Mouse (Mus musculus) common myeloid progenitor, adult 5-6 weeks (primary cell): ENCODE measurements around the gene Dgcr6. TPM values are rescaled to one million over a fixed set of nuclear protein-coding genes. Genes with fewer than 3 reads are reported as not detected.

Experiments
- ATAC-seq: replicated peaks from 2 replicates; pipeline ENCODE4 v1.8.0; 2016; ENCODE audit warnings: low read depth, mild to moderate bottlenecking, moderate TSS enrichment, inconsistent platforms; ENCODE audit not compliant: poor library complexity, severe bottlenecking
- total RNA-seq: library from RNA; stranded (forward); fragments of 200-1000, 187-1606 nt; gene quantifications from 2 replicates; pipeline ENCODE4 v1.2.3, GENCODE M21; 2017

Gene Dgcr6
- total RNA-seq, 1 experiment from 2014 or later, result 17.8 TPM

GRCm38 (mm10) chr16:18108221-18108966, 55.7 kb downstream of the Dgcr6 start:
- peak; percentile 81 for ATAC-seq

GRCm38 (mm10) chr16:18111042-18111441, 58.4 kb downstream of the Dgcr6 start:
- ATAC-seq, result no peak

- peak; percentile 45 for ATAC-seq
Observed at GRCm38 (mm10) chr16:18116467-18116866, 63.8 kb downstream of the Dgcr6 start.

GRCm38 (mm10) chr16:18118285-18118684, 65.6 kb downstream of the Dgcr6 start:
- no peak for ATAC-seq

GRCm38 (mm10) chr16:18119031-18119730, 66.5 kb downstream of the Dgcr6 start:
- peak; percentile 83 for ATAC-seq

Other genes with a start within 250 kb of the Dgcr6 start
- gene B830017H08Rik, start 219.7 kb upstream of the Dgcr6 start, total RNA-seq, result not detected in 2 replicates
- gene Car15, start 214.5 kb upstream of the Dgcr6 start, total RNA-seq, result 5.4 TPM in 1 of 2 replicates, not detected in the other
- gene Gm20518, start 161.2 kb upstream of the Dgcr6 start, total RNA-seq, result 1.1 TPM in 1 of 2 replicates, not detected in the other
- not detected in 2 replicates for gene Tssk1, start 158.6 kb upstream of the Dgcr6 start, total RNA-seq
- 29.4 and 43.8 TPM in 2 replicates for gene Dgcr2, start 154.3 kb upstream of the Dgcr6 start, total RNA-seq
- gene Tssk2, start 154.2 kb upstream of the Dgcr6 start, total RNA-seq, result not detected in 2 replicates
- gene Ess2, start 141.5 kb upstream of the Dgcr6 start, total RNA-seq, result 14.4 and 37.0 TPM in 2 replicates
- gene Gsc2, start 137.8 kb upstream of the Dgcr6 start, total RNA-seq, result not detected in 2 replicates
- 58.6 and 63.7 TPM in 2 replicates for gene Slc25a1, start 124.6 kb upstream of the Dgcr6 start, total RNA-seq
- not detected in 2 replicates for gene Vpreb2, start 72.4 kb upstream of the Dgcr6 start, total RNA-seq
- gene Prodh, start 37.3 kb downstream of the Dgcr6 start, total RNA-seq, result 48.6 and 59.7 TPM in 2 replicates
- 1.3 and 2.6 TPM in 2 replicates for gene Rtn4r, start 74.8 kb downstream of the Dgcr6 start, total RNA-seq
- gene Ccdc188, start 165.0 kb downstream of the Dgcr6 start, total RNA-seq, result not detected in 2 replicates
- gene Zdhhc8, start 182.3 kb downstream of the Dgcr6 start, total RNA-seq, result 3.6 and 10.1 TPM in 2 replicates
- 86.6 and 110 TPM in 2 replicates for gene Trmt2a, start 195.8 kb downstream of the Dgcr6 start, total RNA-seq
- 518 and 584 TPM in 2 replicates for gene Ranbp1, start 195.9 kb downstream of the Dgcr6 start, total RNA-seq
- gene Gm49776, start 205.5 kb downstream of the Dgcr6 start, total RNA-seq, result not detected in 2 replicates
- gene Dgcr8, start 236.4 kb downstream of the Dgcr6 start, total RNA-seq, result 60.0 and 60.6 TPM in 2 replicates